Mouse (Mus musculus) liver, embryonic 14.5 days (tissue): ENCODE data around the gene Tubb2b.

Experiments used
- CTCF ChIP-seq: IDR thresholded peaks from 2 replicates; pipeline ENCODE4 v1.5.1; 2016; ENCODE audit warnings: antibody characterized with exemption, low read depth, control low read depth
- EP300 ChIP-seq: IDR thresholded peaks from 2 replicates; pipeline ENCODE4 v1.6.1; 2016; ENCODE audit warnings: antibody characterized with exemption, low read depth

- TF ChIP-seq CTCF (no peak), EP300 (no peak)
Observed at GRCm38 (mm10) chr13:34152695-34153094, 22.4 kb upstream of the Tubb2b start.
